Mouse (Mus musculus) ES-Bruce4 (cell line): ENCODE data around the gene Tex21.

Source experiments
- CTCF ChIP-seq: IDR thresholded peaks from one replicate; pipeline ENCODE4 v1.8.1; 2011; ENCODE audit warnings: low read depth, low read length
- EP300 ChIP-seq: IDR thresholded peaks from 2 replicates; pipeline ENCODE4 v1.6.1; 2011; ENCODE audit warnings: low read depth, low read length; ENCODE audit not compliant: insufficient read depth
- POLR2A ChIP-seq: IDR thresholded peaks from one replicate; pipeline ENCODE4 v1.8.1; 2011; ENCODE audit warnings: low read length; ENCODE audit not compliant: insufficient read depth

DNA sequence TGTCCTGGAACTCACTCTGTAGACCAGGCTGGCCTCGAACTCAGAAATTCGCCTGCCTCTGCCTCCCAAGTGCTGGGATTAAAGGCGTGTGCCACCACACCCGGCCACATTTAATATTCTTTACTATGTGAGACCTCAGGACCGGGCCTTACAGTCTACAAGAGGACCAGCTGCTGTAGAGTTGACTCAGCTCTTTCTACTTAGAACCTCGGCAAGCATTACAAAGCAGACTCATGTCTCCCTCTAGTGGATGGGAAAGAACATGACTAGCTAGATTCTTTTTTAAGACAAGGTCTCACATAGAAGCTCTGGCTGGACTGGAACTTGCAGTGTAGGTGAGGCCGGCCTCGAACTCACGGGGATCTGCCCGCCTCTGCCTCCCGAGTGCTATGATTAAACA lies 55.6 kb downstream of the Tex21 start:
- TF ChIP-seq POLR2A (no peak), CTCF (peak; percentile 28), EP300 (no peak)
